Mouse (Mus musculus) midbrain, embryonic 15.5 days (tissue): ENCODE measurements around the gene Ctnnal1. TPM values are rescaled to one million over a fixed set of nuclear protein-coding genes. Genes with fewer than 3 reads are reported as not detected.
A peak's percentile ranks its signal among the peaks of the same experiment; 100 is the strongest.
"Not testable (repeated sequence)": the region's sequence is repeated elsewhere in the genome, so short reads cannot be mapped to it uniquely, and the experiment has no call there.

ENCODE experiments used
- ATAC-seq: fragments of 200-750 bp; cut with Nextera tagmentation; replicated peaks from 2 replicates; pipeline ENCODE4 v1.8.0; 2017; ENCODE audit warnings: moderate TSS enrichment
- H3K27ac ChIP-seq: fragments of 300-500 bp; sonication (generic); 2 replicates; pipeline ENCODE4 v1.5.1; 2015; ENCODE audit warnings: mild to moderate bottlenecking, inconsistent platforms
- H3K27me3 ChIP-seq: fragments of 300-500 bp; sonication (generic); replicated peaks from 2 replicates; pipeline ENCODE4 v1.6.1; 2015; ENCODE audit warnings: inconsistent platforms
- H3K36me3 ChIP-seq: fragments of 300-500 bp; sonication (generic); replicated peaks from 2 replicates; pipeline ENCODE4 v1.6.1; 2015; ENCODE audit warnings: inconsistent platforms
- H3K4me1 ChIP-seq: fragments of 300-500 bp; sonication (generic); 2 replicates; pipeline ENCODE4 v1.6.1; 2015; ENCODE audit warnings: inconsistent platforms
- H3K4me2 ChIP-seq: fragments of 300-500 bp; sonication (generic); 2 replicates; pipeline ENCODE4 v1.6.1; 2015; ENCODE audit warnings: inconsistent platforms, mild to moderate bottlenecking, moderate library complexity
- H3K4me3 ChIP-seq: fragments of 300-500 bp; sonication (generic); 2 replicates; pipeline ENCODE4 v1.5.1; 2015; ENCODE audit warnings: mild to moderate bottlenecking, inconsistent platforms
- H3K9ac ChIP-seq: fragments of 300-500 bp; sonication (generic); 2 replicates; pipeline ENCODE4 v1.6.1; 2015; ENCODE audit warnings: mild to moderate bottlenecking, inconsistent platforms
- H3K9me3 ChIP-seq: fragments of 300-500 bp; sonication (generic); 2 replicates; pipeline ENCODE4 v1.6.1; 2016; ENCODE audit warnings: inconsistent platforms
- WGBS: fragments of 180-500 bp; shearing (Covaris S2); methylation state at CpG from one replicate; pipeline ENCODE4 v1.1.7; 2015; ENCODE audit warnings: mixed read lengths; 5-methylcytosine and 5-hydroxymethylcytosine counted together
- polyA plus RNA-seq: library from polyadenylated mRNA; unstranded; fragments of >200 nt; fragmentation: Nextera tagmentation; extraction: Ambion mirVana; gene quantifications from 2 replicates; pipeline ENCODE4 v1.2.1, GENCODE M21; 2015

Gene Ctnnal1
- polyA plus RNA-seq, 1 experiment from 2014 or later = 14.0 TPM

DNA sequence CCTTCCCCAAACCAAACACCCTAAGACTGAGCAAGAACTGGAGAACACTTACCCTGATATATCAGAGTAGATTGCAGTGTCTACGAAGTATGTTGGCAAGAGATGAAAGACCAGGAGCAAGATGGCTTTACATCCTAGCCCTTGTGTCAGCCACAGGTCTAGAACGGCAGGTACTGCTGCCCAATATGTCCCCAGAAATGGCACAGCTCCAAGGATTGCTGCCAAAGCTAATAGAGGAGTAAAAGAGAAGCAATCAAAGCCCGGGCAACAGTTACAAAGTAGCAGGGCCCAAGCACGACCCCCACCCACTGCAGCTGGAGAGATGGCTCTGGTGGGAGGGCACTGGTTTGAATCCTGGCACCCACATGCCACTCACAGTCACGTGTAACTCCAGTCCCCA is 23.5 kb upstream of the Ctnnal1 start:
- Histone ChIP-seq H3K4me2 (no peak overlapping the region), H3K36me3 (no peaks in the 10 kb centered on the region; the same call in 1 of the 2 replicates), H3K4me1 (no peaks in the 10 kb centered on the region), H3K27ac (no peak overlapping the region), H3K27me3 (no peaks in the 10 kb centered on the region), H3K9ac (no peak overlapping the region), H3K9me3 (no peaks in the 10 kb centered on the region), H3K4me3 (no peak overlapping the region)
- WGBS = 75% methylated on average over 5 of the region's 5 CpGs
- ATAC-seq = no peak

DNA sequence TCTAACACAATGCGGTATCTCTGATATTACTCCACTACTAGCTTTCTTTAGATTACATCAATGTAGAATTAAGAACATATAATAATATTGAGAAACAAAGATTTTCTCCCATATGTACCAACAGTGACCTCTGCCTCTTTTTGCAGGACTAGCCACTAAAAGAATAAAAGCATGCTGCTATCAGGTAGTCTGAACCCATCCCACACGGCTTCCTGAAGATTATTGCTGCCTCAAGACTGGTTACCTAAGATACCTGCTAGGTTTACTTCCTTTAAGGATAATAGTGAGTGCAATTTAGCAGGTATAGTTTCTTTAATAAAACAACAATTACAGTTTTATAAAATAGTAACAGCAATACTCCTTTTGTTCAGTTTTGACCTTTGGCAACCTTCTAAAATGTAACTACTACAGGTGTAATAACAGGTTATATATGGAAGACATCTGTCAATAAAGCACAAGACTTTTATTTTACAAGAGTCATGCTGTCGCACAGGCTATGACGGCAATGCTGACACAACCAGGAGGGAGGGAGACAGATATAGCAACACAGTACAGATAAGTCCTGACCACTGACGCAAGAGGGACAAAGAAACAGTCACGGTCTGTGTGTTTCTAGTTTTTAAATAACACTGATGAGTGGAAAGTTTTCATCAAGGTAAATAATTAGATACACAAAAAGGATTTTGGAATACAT is 21.4 kb upstream of the Ctnnal1 start:
- H3K9me3 ChIP-seq = no peaks in the 10 kb centered on the region
- 91% methylated on average over 6 of the region's 6 CpGs for WGBS
- H3K36me3 ChIP-seq = no peaks in the 10 kb centered on the region; the same call in 1 of the 2 replicates
- no peaks in the 10 kb centered on the region for H3K27me3 ChIP-seq
- H3K4me2 ChIP-seq = no peak overlapping the region
- no peak overlapping the region for H3K4me3 ChIP-seq
- H3K27ac ChIP-seq = no peak overlapping the region
- H3K4me1 ChIP-seq = no peaks in the 10 kb centered on the region
- no peak for ATAC-seq
- no peak overlapping the region for H3K9ac ChIP-seq

DNA sequence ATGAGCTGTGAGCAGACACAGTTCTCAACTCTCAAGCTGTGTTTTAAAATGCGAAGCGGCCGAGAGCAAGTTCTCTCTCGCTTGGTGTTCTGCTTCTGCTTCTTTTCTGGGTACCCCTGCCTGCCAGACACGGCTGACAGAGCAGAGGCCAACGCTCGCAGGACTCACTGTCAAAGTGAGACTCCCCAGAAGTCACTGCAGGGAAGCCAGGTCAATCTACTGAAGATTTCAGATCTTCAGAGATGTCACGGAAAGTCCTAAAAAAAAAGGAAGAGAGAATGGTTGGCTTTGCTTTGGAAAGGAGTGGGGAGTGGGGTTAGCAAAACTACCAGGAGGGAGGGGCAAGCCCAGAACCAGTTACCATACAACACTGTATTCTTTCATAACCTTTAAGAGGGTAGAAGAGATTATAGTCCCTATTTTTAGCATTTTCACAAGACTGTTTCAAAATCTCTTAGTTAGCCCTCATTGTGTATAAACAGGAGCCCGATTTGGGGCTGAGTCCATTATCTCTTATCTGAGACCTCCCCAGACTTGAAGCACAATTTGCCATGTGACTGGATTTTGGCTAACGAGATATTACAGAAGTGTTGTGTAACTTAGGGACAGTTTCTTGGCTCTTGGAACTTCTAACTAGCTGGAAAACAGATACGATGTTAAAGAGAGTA is 15.2 kb upstream of the Ctnnal1 start:
- no peak for ATAC-seq

DNA sequence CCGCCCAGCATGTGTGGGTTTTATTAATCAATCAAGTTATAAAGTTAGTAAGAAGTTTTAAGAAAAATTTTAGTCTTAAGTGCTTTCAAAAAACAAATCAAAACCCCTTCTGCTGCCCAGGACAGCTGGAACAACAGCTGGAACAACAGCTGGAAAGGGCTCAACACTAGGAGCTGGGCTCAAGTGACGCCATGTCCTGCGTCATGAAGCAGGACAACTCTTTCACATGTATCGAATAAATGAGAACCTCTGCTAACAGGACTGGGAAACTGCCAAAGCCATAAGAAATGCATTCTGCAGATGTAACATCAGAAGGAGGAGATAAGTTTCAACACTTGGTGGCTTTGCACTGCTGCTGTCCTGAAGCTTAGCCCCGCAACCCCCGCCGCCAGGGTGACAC is 14.0 kb upstream of the Ctnnal1 start:
- Histone ChIP-seq H3K4me3 (no peak overlapping the region), H3K4me1 (no peaks in the 10 kb centered on the region), H3K9me3 (no peaks in the 10 kb centered on the region), H3K36me3 (no peaks in the 10 kb centered on the region), H3K4me2 (no peak overlapping the region), H3K27ac (no peak overlapping the region), H3K9ac (no peak overlapping the region), H3K27me3 (no peaks in the 10 kb centered on the region)
- no peak for ATAC-seq
- 95% methylated on average over 7 of the region's 7 CpGs for WGBS

More for the DNA sequence above, 15.2 kb upstream of the Ctnnal1 start:
- Histone ChIP-seq H3K4me3 (no peak overlapping the region), H3K9me3 (no peaks in the 10 kb centered on the region), H3K27ac (no peak overlapping the region), H3K4me1 (no peaks in the 10 kb centered on the region), H3K9ac (no peak overlapping the region), H3K4me2 (no peak overlapping the region), H3K36me3 (no peaks in the 10 kb centered on the region; the same call in 1 of the 2 replicates), H3K27me3 (no peaks in the 10 kb centered on the region)
- WGBS = 84% methylated on average over 11 of the region's 11 CpGs

DNA sequence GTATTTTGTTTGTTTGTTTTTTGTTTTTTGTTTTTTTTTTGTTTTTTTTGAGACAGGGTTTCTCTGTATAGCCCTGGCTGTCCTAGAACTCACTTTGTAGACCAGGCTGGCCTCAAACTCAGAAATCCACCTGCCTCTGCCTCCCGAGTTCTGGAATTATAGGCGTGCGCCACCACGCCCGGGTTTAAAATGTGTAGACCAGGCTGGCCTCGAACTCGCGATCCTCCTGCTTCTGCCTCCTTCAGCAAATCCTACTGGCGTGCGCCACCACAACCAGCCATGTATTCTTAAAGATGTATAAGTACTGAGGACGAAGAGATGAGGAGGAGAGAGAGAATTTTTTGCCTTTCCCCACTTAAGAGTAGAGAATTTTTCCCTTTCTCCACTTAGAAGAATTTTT is 5.6 kb upstream of the Ctnnal1 start:
- H3K9me3 ChIP-seq, H3K27me3 ChIP-seq, ATAC-seq, H3K4me1 ChIP-seq, H3K27ac ChIP-seq, H3K4me3 ChIP-seq, H3K36me3 ChIP-seq, H3K9ac ChIP-seq, H3K4me2 ChIP-seq: not testable (repeated sequence)
- WGBS = 97% methylated on average over 11 of the region's 11 CpGs

DNA sequence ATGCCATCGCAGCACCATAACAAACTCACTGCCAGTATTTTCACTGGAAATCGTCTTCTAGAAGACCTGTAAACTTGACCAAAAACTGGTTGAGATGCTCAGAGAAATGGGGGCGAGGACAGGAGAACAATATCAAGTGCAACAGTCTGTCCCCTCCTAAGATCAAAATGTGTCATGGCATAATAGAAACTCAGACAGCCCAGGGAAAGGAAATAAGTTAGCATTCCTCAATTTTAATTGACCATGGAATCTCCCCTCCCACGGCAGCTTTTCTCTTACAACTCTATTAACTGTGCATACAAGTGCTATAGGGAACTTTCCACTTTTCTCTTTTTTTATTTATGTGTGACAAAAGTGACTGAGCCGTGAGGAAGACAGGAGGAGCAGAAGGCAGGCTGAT is 2.8 kb upstream of the Ctnnal1 start:
- ATAC-seq = no peak
- WGBS = 70% methylated on average over 5 of the region's 5 CpGs
- Histone ChIP-seq H3K36me3 (no peaks in the 10 kb centered on the region), H3K27ac (no peak overlapping the region), H3K27me3 (no peaks in the 10 kb centered on the region), H3K9ac (no peak overlapping the region), H3K9me3 (no peaks in the 10 kb centered on the region), H3K4me3 (no peak overlapping the region), H3K4me2 (no peak overlapping the region), H3K4me1 (peaks cover 21% of the 10 kb centered on the region)

DNA sequence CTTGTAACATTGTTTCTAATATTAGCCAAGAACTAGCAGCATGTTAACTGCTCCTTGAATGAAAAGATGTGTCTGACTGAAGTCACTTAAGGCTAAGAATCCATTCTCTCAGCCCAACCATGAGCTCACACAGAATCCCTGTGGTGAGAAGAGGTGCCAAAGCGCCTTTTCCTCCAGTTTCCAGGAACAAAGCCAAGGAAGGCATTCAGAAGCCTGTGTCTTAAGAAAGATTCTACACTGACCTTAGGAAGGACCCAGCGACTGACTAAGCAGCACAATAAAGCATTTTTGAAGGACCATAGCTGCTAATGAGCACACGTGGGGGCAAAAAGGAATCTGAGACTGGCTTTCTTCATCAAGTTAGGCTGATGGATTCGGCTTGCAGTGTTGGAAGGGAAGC is 983 bp upstream of the Ctnnal1 start:
- Histone ChIP-seq H3K9me3 (no peaks in the 10 kb centered on the region), H3K4me2 (no peak overlapping the region), H3K27me3 (no peaks in the 10 kb centered on the region), H3K4me3 (no peak overlapping the region), H3K27ac (no peak overlapping the region), H3K4me1 (peaks cover 21% of the 10 kb centered on the region), H3K36me3 (no peaks in the 10 kb centered on the region), H3K9ac (no peak overlapping the region)
- 45% methylated on average over 4 of the region's 4 CpGs for WGBS
- no peak for ATAC-seq

DNA sequence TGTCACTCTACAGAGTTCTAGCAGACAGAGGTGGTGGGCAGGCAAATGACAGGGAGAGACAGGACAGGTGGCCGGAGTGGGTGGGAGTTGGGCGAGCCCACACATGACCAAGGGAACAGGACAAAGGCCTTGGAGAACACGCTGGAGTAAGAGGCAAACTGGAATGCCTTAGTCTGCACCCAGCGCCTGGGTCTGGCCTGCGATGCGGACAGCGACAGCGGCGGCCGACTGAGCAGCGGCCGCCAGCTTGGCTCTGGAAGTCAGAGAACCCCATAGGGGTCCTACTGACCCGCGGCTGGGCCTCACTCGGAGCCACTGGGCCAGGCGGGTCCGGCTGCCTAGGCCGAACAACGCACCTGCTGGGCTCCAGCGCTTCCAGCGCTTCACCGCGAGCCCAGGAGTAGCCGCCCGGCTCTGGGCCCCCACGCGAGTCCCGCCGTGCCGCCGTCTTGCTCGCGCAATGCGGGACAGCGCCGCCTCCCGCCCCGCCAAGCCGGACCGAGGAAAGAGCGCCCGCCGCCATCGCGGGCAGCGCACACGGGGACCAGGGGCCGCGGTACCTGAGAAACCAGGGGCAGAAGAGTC is 479 bp downstream of the Ctnnal1 start:
- H3K9ac ChIP-seq = peak overlapping the region; percentile 95
- peak overlapping the region; percentile 82 for H3K27ac ChIP-seq
- H3K4me3 ChIP-seq = peak overlapping the region; percentile 94
- no peaks in the 10 kb centered on the region for H3K27me3 ChIP-seq
- WGBS = under 1% methylated on average over 43 of the region's 49 CpGs
- H3K4me2 ChIP-seq = peak overlapping the region; percentile 76
- peaks cover 21% of the 10 kb centered on the region for H3K4me1 ChIP-seq
- no peaks in the 10 kb centered on the region for H3K36me3 ChIP-seq
- no peaks in the 10 kb centered on the region for H3K9me3 ChIP-seq
- ATAC-seq = peak; percentile 81

DNA sequence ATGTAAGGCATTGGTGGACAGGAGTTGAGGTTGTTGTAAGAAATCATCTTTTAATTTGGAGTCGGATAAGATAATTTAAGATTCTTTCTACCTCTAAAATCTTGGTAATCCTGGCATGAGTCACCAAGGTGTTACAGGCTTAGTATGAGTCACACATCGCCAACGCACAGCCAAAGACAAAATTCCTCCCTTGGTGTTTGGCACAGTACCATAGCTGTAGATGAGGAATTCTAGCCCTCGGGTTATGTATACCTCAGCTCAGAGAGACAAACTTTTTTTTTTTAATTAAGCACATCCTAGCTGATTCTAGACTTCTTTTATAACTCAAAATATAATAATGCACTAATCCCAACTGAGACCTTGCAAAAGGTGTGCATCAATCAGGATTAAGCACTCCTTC is 972 bp downstream of the Ctnnal1 start:
- peak overlapping the region; percentile 82 for H3K27ac ChIP-seq
- 35% methylated on average over 4 of the region's 4 CpGs for WGBS
- H3K36me3 ChIP-seq = no peaks in the 10 kb centered on the region
- ATAC-seq = no peak
- peaks cover 21% of the 10 kb centered on the region for H3K4me1 ChIP-seq
- peak overlapping the region; percentile 76 for H3K4me2 ChIP-seq
- H3K9ac ChIP-seq = peak overlapping the region; percentile 95
- no peaks in the 10 kb centered on the region for H3K9me3 ChIP-seq
- no peaks in the 10 kb centered on the region for H3K27me3 ChIP-seq
- H3K4me3 ChIP-seq = peak overlapping the region; percentile 94

DNA sequence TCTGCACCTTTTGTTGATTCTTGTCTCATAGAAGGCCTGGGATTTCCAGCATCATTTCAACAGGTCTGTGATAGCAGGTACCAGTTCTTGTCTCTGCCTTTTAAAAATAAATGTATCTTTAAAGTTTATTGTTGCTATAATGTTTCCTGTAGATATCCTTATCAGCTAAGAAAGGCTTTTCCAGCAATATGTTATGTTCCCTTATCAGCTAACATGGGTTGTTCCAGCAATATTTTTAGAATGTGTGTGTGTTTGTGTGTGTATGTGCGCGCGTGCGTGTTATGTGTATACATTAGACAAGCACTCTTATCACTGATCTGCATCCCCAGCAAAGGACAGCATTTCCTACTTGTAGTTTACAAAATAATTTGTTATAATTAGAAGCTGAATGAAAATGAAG is 3.4 kb downstream of the Ctnnal1 start:
- no peak overlapping the region for H3K4me3 ChIP-seq
- H3K4me1 ChIP-seq = peaks cover 21% of the 10 kb centered on the region
- H3K4me2 ChIP-seq = no peak overlapping the region
- H3K9ac ChIP-seq = no peak overlapping the region
- no peaks in the 10 kb centered on the region for H3K9me3 ChIP-seq
- no peaks in the 10 kb centered on the region for H3K36me3 ChIP-seq
- ATAC-seq = no peak
- 94% methylated on average over 4 of the region's 4 CpGs for WGBS
- H3K27ac ChIP-seq = no peak overlapping the region
- H3K27me3 ChIP-seq = no peaks in the 10 kb centered on the region

DNA sequence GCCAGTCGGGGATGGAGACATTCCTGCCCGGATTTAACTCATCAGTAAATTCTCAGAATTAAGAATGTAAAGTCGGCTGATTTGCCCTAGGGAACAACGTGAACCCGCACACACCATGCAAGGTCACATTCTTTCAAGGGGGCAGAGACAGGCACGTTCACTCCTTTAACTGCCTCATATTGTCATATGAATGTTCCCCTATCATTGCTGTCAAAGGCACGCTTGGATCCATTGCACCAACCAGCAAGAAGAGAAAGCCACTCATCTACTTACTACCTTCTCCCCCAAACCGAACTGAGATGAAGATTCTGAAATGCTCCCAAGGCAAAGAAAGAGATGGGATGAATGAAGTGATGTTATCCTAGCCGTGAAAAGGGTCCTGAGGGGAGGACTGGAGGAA is 6.3 kb downstream of the Ctnnal1 start:
- 67% methylated on average over 9 of the region's 9 CpGs for WGBS
- Histone ChIP-seq H3K4me2 (no peak overlapping the region), H3K27ac (no peak overlapping the region), H3K4me3 (no peak overlapping the region), H3K4me1 (peaks cover 10% of the 10 kb centered on the region), H3K9me3 (no peaks in the 10 kb centered on the region), H3K36me3 (no peaks in the 10 kb centered on the region), H3K27me3 (no peaks in the 10 kb centered on the region), H3K9ac (no peak overlapping the region)
- no peak for ATAC-seq

DNA sequence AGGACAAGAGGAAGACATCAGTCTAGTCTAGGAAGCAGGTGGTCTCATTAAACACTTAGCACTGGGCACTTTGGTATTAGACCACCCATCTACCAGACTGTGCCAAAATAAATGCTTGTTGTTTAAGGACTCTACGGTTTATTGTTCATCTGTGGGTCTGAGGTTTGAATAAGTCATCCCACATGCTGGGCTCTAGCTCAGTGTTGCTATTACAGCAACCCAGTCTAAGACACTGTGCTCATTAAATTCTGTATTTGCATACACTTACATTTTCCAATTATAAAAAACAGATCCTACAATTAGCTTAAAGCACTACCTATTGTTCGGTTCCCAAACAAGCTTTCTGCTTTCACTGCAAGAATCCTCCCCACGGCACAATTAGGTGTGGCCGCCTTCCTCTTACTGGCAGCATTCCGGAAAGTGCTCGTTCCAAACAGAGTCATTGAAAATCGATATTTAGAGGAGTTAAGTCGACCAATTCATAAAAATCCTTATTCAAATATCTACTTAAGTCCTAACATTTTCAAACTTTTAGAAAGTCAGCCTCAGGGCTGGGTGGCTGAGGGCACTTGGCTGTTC is 8.5 kb downstream of the Ctnnal1 start:
- no peaks in the 10 kb centered on the region for H3K9me3 ChIP-seq
- no peaks in the 10 kb centered on the region for H3K4me1 ChIP-seq
- H3K4me2 ChIP-seq = no peak overlapping the region
- no peak overlapping the region for H3K4me3 ChIP-seq
- H3K36me3 ChIP-seq = no peaks in the 10 kb centered on the region
- 87% methylated on average over 8 of the region's 8 CpGs for WGBS
- no peaks in the 10 kb centered on the region for H3K27me3 ChIP-seq
- no peak overlapping the region for H3K9ac ChIP-seq
- ATAC-seq = no peak
- H3K27ac ChIP-seq = no peak overlapping the region
